Mouse (Mus musculus): ENCODE results near the gene Myl4.

DNA sequence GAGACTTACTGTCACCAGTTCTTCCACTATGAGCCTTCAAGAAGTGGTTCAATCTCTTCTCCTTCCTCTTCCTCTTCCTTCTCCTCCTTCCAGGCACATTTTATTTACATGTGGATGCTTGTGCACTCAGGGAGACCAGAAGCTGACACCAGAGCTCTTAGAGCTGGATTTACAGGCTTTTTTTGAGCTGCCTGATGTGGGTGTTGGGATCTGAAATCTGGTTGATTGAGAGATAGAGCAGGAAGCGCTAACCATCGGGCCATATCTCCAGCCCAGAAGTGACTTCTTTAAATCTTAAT is 31.8 kb downstream of the Myl4 start:
- TF ChIP-seq CTCF (IDR thresholded peaks at IDR 0.05; ENCODE audit: borderline replicate concordance, extremely low read depth, insufficient read depth, insufficient read length): no peak
- TF ChIP-seq POLR2A (IDR thresholded peaks at IDR 0.05; ENCODE audit: borderline replicate concordance, extremely low read depth, insufficient read depth, insufficient read length, poor library complexity, severe bottlenecking): no peak
